Mouse (Mus musculus) brain, embryonic 14.5 days (tissue): ENCODE results near the gene Spsb2. TPM values are rescaled to one million over a fixed set of nuclear protein-coding genes. Genes with fewer than 3 reads are reported as not detected.
A peak's percentile ranks its signal among the peaks of the same experiment; 100 is the strongest.
"Not testable (repeated sequence)": the region's sequence is repeated elsewhere in the genome, so short reads cannot be mapped to it uniquely, and the experiment has no call there.

Experiments
- DNase-seq: peaks from one replicate; pipeline ENCODE4 v3.0.0-alpha.2; 2011; ENCODE audit warnings: low read depth
- CTCF ChIP-seq: fragments of 200-500 bp; IDR thresholded peaks from 2 replicates; pipeline ENCODE4 v1.5.1; 2012; ENCODE audit warnings: inconsistent platforms, mild to moderate bottlenecking, moderate library complexity, borderline replicate concordance; ENCODE audit not compliant: insufficient read depth, insufficient read length; ENCODE audit errors: extremely low read depth
- POLR2A ChIP-seq: fragments of 200-500 bp; IDR thresholded peaks from 2 replicates; pipeline ENCODE4 v1.6.1; 2012; ENCODE audit warnings: mild to moderate bottlenecking, inconsistent platforms, borderline replicate concordance; ENCODE audit not compliant: poor library complexity, insufficient read depth, insufficient read length, severe bottlenecking; ENCODE audit errors: extremely low read depth
- polyA plus RNA-seq: library from polyadenylated mRNA; depleted of rRNA; stranded (reverse); fragments of >200 nt; gene quantifications from 2 replicates; pipeline ENCODE4 v1.2.3, GENCODE M21; 2012

The Spsb2 gene
- polyA plus RNA-seq, 1 experiment = 5.3 TPM

- TF ChIP-seq CTCF (no peak), POLR2A (no peak)
- DNase-seq = no peak
Measured at GRCm38 (mm10) chr6:124804341-124804740, 4.1 kb upstream of the Spsb2 start.

GRCm38 (mm10) chr6:124805341-124806321 lies 2.8 kb upstream of the Spsb2 start:
- no peak for TF ChIP-seq POLR2A
- TF ChIP-seq CTCF = peak; percentile 33; the same call in 1 of the 2 replicates
- DNase-seq = peak; percentile 96

GRCm38 (mm10) chr6:124806446-124807140 lies 1.9 kb upstream of the Spsb2 start:
- DNase-seq = no peak
- no peak for TF ChIP-seq POLR2A
- no peak for TF ChIP-seq CTCF

GRCm38 (mm10) chr6:124807366-124807765 lies 1.1 kb upstream of the Spsb2 start:
- no peak for DNase-seq
- TF ChIP-seq POLR2A (no peak), CTCF (no peak)

- no peak for DNase-seq
- TF ChIP-seq CTCF (no peak), POLR2A (no peak)
Measured at GRCm38 (mm10) chr6:124807986-124808357, 489 bp upstream of the Spsb2 start.

- peak; percentile 82 for DNase-seq
- TF ChIP-seq CTCF (peak; percentile 67), POLR2A (no peak)
Measured at GRCm38 (mm10) chr6:124809052-124809774, 752 bp downstream of the Spsb2 start.

GRCm38 (mm10) chr6:124809775-124810538 lies 1.5 kb downstream of the Spsb2 start:
- TF ChIP-seq POLR2A = no peak
- TF ChIP-seq CTCF = no peak
- no peak for DNase-seq

GRCm38 (mm10) chr6:124810566-124811402 lies 2.3 kb downstream of the Spsb2 start:
- not testable (repeated sequence) for DNase-seq

GRCm38 (mm10) chr6:124811403-124811665 lies 2.9 kb downstream of the Spsb2 start:
- TF ChIP-seq POLR2A (no peak), CTCF (no peak)
- DNase-seq = no peak

GRCm38 (mm10) chr6:124811701-124812560 lies 3.5 kb downstream of the Spsb2 start:
- DNase-seq = no peak
- TF ChIP-seq CTCF = no peak
- no peak for TF ChIP-seq POLR2A
